Mouse (Mus musculus): ENCODE results near the gene Mettl7a3. TPM values are rescaled to one million over a fixed set of nuclear protein-coding genes. Genes with fewer than 3 reads are reported as not detected.
"Not testable (repeated sequence)": the region's sequence is repeated elsewhere in the genome, so short reads cannot be mapped to it uniquely, and the experiment has no call there.

Mettl7a3 gene
- polyA plus RNA-seq, 1 experiment from 2014 or later = not detected

GRCm38 (mm10) chr15:100301556-100301955 is 33.2 kb upstream of the Mettl7a3 start:
- ATAC-seq (ENCODE audit: low FRiP score, low TSS enrichment) (no peak), DNase-seq (ENCODE audit: low spot score) (no peak)
- no peaks in the 10 kb centered on the region for H3K27me3 ChIP-seq (ENCODE audit: control insufficient read depth, insufficient read depth, low read length)
- no peaks in the 10 kb centered on the region for H3K9me3 ChIP-seq (ENCODE audit: control insufficient read depth, low read length)
- no peak overlapping the region for H3K4me3 ChIP-seq (ENCODE audit: low read depth, low read length)
- no peak overlapping the region for H3K9ac ChIP-seq (ENCODE audit: low read length)
- H3K27ac ChIP-seq (replicated peaks) = no peak overlapping the region
- H3K36me3 ChIP-seq (ENCODE audit: control insufficient read depth, insufficient read depth, low read length) = no peaks in the 10 kb centered on the region
- 84% methylated on average over 15 of the region's 15 CpGs for WGBS
- no peak for TF ChIP-seq EP300 (optimal IDR thresholded peaks at IDR 0.05)
- TF ChIP-seq CTCF (IDR thresholded peaks at IDR 0.05; ENCODE audit: low read depth) = no peak
- H3K4me1 ChIP-seq (replicated peaks; ENCODE audit: control insufficient read depth, insufficient read depth) = peaks cover 3% of the 10 kb centered on the region; the same call in 1 of the 2 replicates
- no peak overlapping the region for H3K4me2 ChIP-seq (replicated peaks; ENCODE audit: low read depth)

- peak overlapping the region; percentile 95 for H3K27ac ChIP-seq (replicated peaks)
- ATAC-seq (ENCODE audit: low FRiP score, low TSS enrichment) (no peak), DNase-seq (ENCODE audit: low spot score) (no peak)
- peak overlapping the region; percentile 80 for H3K4me2 ChIP-seq (replicated peaks; ENCODE audit: low read depth)
- peaks cover 3% of the 10 kb centered on the region; the same call in 1 of the 2 replicates for H3K4me1 ChIP-seq (replicated peaks; ENCODE audit: control insufficient read depth, insufficient read depth)
- H3K9me3 ChIP-seq (ENCODE audit: control insufficient read depth, low read length) = no peaks in the 10 kb centered on the region
- H3K4me3 ChIP-seq (ENCODE audit: low read depth, low read length) = no peak overlapping the region
- H3K9ac ChIP-seq (ENCODE audit: low read length) = no peak overlapping the region
- TF ChIP-seq EP300 (optimal IDR thresholded peaks at IDR 0.05) (no peak), CTCF (IDR thresholded peaks at IDR 0.05; ENCODE audit: low read depth) (no peak)
- H3K36me3 ChIP-seq (ENCODE audit: control insufficient read depth, insufficient read depth, low read length) = no peaks in the 10 kb centered on the region
- H3K27me3 ChIP-seq (ENCODE audit: control insufficient read depth, insufficient read depth, low read length) = no peaks in the 10 kb centered on the region
- WGBS = 32% methylated on average over 8 of the region's 8 CpGs
Measured at GRCm38 (mm10) chr15:100303428-100304018, 31.2 kb upstream of the Mettl7a3 start.

GRCm38 (mm10) chr15:100304019-100304991 is 30.4 kb upstream of the Mettl7a3 start, which contains the start of gene Mettl7a1:
Gene Mettl7a1 (plus strand): TSS chr15:100304140.
- H3K27me3 ChIP-seq (ENCODE audit: control insufficient read depth, insufficient read depth, low read length) = no peaks in the 10 kb centered on the region
- H3K4me2 ChIP-seq (replicated peaks; ENCODE audit: low read depth) = peak within 1 kb of the TSS; percentile 80
- peak within 1 kb of the TSS; percentile 73 for H3K9ac ChIP-seq (ENCODE audit: low read length)
- DNase-seq (ENCODE audit: low spot score) (peak; percentile 80), ATAC-seq (ENCODE audit: low FRiP score, low TSS enrichment) (peak; percentile 71)
- H3K4me1 ChIP-seq (replicated peaks; ENCODE audit: control insufficient read depth, insufficient read depth) = peaks cover 3% of the 10 kb centered on the region; the same call in 1 of the 2 replicates
- TF ChIP-seq EP300 (optimal IDR thresholded peaks at IDR 0.05) (no peak), CTCF (IDR thresholded peaks at IDR 0.05; ENCODE audit: low read depth) (no peak)
- peak within 1 kb of the TSS; percentile 51 for H3K4me3 ChIP-seq (ENCODE audit: low read depth, low read length)
- H3K9me3 ChIP-seq (ENCODE audit: control insufficient read depth, low read length) = no peaks in the 10 kb centered on the region
- H3K27ac ChIP-seq (replicated peaks) = peak within 1 kb of the TSS; percentile 95
- WGBS = 1% methylated on average over 23 of the region's 30 CpGs
- no peaks in the 10 kb centered on the region for H3K36me3 ChIP-seq (ENCODE audit: control insufficient read depth, insufficient read depth, low read length)

DNA sequence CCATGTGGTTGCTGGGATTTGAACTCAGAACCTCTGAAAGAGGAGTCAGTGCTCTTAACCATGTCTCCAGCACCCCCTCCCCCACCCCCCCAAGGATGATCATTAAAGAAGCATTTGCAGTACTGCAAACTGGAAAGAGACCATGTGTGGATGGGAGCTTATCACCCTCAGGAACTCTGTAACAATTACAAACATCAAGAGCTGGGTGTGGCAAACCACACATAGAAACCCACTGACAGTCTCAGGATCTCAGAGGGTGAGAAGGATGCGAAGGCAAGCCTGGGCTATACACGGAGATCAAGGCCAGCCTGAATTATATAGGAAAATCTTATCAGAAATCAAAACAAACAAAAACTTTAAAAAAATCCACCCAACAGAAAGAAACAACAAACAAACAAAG is 28.5 kb upstream of the Mettl7a3 start:
- Histone ChIP-seq H3K9me3 (ENCODE audit: control insufficient read depth, low read length) (no peaks in the 10 kb centered on the region), H3K9ac (ENCODE audit: low read length) (no peak overlapping the region), H3K4me1 (replicated peaks; ENCODE audit: control insufficient read depth, insufficient read depth) (peaks cover 3% of the 10 kb centered on the region; the same call in 1 of the 2 replicates), H3K4me2 (replicated peaks; ENCODE audit: low read depth) (no peak overlapping the region), H3K27ac (replicated peaks) (no peak overlapping the region), H3K4me3 (ENCODE audit: low read depth, low read length) (no peak overlapping the region), H3K27me3 (ENCODE audit: control insufficient read depth, insufficient read depth, low read length) (no peaks in the 10 kb centered on the region), H3K36me3 (ENCODE audit: control insufficient read depth, insufficient read depth, low read length) (no peaks in the 10 kb centered on the region)
- DNase-seq (ENCODE audit: low spot score) (no peak), ATAC-seq (ENCODE audit: low FRiP score, low TSS enrichment) (no peak)
- TF ChIP-seq CTCF (IDR thresholded peaks at IDR 0.05; ENCODE audit: low read depth) (no peak), EP300 (optimal IDR thresholded peaks at IDR 0.05) (no peak)
- WGBS = 63% methylated on average over 2 of the region's 2 CpGs

- peak; percentile 60 for ATAC-seq (ENCODE audit: low FRiP score, low TSS enrichment)
- DNase-seq (ENCODE audit: low spot score) = peak; percentile 40
- not testable (repeated sequence) for H3K36me3 ChIP-seq (ENCODE audit: control insufficient read depth, insufficient read depth, low read length); H3K4me3 ChIP-seq (ENCODE audit: low read depth, low read length); H3K4me2 ChIP-seq (replicated peaks; ENCODE audit: low read depth); H3K27ac ChIP-seq (replicated peaks); H3K27me3 ChIP-seq (ENCODE audit: control insufficient read depth, insufficient read depth, low read length); H3K4me1 ChIP-seq (replicated peaks; ENCODE audit: control insufficient read depth, insufficient read depth); H3K9ac ChIP-seq (ENCODE audit: low read length); H3K9me3 ChIP-seq (ENCODE audit: control insufficient read depth, low read length)
- peak; percentile 73 for TF ChIP-seq CTCF (IDR thresholded peaks at IDR 0.05; ENCODE audit: low read depth)
- 29% methylated on average over 11 of the region's 11 CpGs for WGBS
Measured at GRCm38 (mm10) chr15:100307438-100308096, 27.2 kb upstream of the Mettl7a3 start.
